Mouse (Mus musculus): ENCODE data around the gene Ecm1.

Ecm1 gene

GRCm38 (mm10) chr3:95689940-95690339 lies 49.4 kb downstream of the Ecm1 start:
- DNase-seq (ENCODE audit: low spot score), result no peak

DNA sequence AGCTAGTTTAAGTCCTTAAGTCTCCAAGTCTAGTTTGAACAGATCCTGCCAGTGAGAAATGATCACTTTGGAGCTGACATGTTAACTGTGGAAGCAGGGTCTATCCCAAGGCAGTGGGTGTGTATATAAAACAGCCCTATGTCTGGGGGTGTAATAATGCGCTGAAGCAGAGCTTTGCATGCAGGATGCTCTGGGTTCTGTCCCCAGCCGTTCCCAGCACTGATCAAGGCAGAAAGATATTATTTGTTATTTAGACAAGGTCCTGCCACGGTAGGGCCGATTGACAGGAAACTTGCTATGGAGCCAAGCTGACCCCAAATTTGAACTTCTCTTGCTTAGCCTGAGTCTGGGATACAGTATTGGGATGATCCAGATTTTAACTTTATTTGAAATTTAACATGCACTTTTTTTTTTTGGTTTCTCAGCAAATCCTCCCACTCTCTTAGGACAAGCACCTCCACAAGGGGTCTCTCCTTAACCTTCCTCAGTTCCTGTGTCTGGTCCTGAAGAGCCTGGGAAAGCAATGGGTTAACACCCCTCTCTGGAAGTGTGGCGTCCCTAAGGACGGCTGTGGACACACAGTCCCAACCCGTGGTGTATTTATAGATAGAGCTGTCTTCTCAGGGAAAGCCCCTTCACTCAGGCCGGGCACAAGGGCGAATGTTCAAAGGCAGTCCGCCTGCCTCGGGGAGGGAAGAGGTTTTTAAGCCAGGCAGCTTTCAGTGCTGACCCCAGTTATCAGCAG lies 50.0 kb downstream of the Ecm1 start:
- no peak for DNase-seq (ENCODE audit: low spot score)

DNA sequence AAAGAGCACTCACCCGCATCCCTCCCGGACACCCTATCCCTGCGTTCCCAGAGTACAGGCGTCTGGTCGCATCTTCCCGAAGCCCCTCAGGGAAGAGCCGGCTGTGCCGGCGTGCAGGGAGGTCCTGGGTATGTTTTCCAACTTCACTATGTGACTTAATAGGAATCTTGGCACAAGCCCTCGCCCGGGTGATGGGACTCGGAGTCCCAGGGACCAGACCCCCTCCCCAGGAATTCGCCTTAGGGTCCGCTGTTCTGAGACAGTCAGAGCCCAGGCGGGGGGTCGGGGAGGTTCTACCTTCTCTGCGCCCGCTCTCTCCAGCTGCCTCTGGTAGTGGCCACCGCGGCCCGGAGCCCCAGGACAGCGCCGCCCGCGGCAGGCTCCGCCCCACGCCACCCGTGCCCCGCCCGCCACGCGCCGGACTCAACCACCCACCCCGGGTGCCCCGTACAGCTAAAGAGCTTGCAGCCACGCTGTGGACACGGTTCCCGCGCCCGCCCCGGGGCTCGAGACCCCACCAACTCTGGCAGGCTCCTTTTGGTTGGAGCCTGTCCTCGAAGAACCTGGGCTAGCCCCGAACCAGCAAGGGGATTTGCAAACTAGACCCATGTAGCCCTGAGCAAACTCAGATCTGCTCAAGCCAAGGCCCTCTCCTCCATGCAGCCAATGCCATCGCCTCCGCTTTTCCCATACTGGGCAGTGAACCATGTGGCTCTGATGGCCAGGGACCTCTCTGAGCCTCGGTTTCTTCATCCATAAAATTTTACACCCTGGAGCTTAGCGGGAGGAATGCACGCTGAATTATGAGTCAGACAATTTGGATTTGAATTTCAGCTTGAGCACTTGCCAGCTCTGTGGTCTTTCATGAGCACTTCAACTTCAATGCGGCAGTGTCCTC lies 51.6 kb downstream of the Ecm1 start, which contains the start of gene Adamtsl4:
Adamtsl4 (minus strand) TSS at position 394 of the 898 bp plus-strand sequence.
- no peak for DNase-seq (ENCODE audit: low spot score)

- DNase-seq (ENCODE audit: low spot score), result no peak
These were observed 52.2 kb downstream of the Ecm1 start for GRCm38 (mm10) chr3:95687168-95687523.

DNA sequence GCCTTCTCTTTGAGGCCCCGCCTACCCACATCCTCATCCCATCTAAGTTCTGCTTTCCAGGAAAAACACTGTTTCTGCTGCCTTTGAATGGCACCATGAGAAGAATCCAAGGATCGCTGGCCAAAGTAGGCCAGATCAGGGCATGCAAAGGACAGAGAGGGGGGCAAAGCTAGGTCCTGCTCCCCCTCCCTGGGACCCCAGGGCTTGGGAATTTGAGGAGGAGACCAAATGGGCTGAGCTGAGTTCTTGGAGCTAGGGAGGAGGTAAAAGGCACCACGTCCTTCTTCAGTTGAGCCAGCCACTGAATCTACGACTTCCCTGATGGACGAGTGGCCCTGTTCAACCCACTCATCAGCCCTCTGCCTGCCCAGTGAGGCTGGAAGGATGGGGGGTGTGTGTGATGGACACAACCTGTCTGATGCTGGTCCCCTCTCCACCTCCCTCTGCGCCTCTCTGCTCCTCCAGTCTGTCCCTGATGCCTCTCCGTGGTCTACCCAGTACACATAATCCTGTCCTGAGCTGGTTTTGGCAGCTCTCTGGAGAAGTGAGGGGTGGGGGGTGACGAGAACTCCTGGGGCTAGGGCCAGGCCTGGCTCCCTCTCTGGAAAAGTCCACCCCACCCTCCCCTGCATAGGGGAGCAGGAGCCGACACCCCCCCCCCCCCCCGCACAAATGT lies 52.7 kb downstream of the Ecm1 start:
- DNase-seq (ENCODE audit: low spot score), result no peak

DNA sequence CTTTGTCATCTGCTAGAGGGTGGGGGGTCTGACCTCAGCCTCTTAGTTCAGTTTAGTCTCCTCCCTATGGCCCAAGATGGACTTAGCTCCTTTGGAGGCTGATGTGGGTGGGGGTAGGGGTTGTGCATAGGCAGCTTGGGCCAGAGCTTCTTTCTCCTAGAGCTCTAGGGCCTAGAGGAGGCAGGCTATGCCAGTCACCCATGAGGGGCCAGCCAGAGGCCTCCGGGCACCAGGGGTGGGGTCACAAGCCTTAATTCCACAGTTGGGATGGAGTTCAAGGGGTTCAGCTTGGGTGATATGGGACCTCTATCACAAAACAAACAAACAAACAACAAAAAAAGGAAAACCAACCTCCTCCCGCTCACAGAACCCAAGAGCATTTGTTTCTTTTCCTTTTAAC lies 53.7 kb downstream of the Ecm1 start:
- no peak for DNase-seq (ENCODE audit: low spot score)

- no peak for DNase-seq (ENCODE audit: low spot score)
These were observed 54.1 kb downstream of the Ecm1 start for GRCm38 (mm10) chr3:95685301-95685700.

DNA sequence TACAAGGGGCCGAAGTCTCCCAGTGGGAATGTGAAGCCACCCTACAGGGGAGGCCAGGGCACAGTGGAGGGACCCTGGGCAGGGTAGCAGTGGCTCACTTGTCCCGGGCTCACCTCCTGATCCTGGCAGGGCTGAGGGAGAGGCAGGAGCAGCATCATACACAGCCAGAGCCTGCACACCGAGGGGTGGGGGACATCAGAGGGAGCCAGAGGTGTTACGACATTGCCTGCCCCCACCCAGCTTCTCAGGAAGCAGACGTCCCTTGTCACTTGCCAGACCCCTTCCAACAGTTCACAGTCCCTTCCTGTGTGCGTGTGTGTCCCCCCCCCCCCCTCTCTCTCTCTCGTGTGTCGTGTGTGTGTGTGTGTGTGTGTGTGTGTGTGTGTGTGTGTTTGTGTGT lies 54.5 kb downstream of the Ecm1 start:
- DNase-seq (ENCODE audit: low spot score), result no peak

Measured in layer of hippocampus, adult 9-10 months (tissue).